Mouse (Mus musculus): ENCODE results near the gene Chrna10. TPM values are rescaled to one million over a fixed set of nuclear protein-coding genes. Genes with fewer than 3 reads are reported as not detected.

Chrna10 gene
- polyA plus RNA-seq (2015; fragmentation: Nextera tagmentation; extraction: Ambion mirVana), result 0.29 TPM in 1 of 2 replicates, not detected in the other

GRCm38 (mm10) chr7:102116579-102117331, at the start of gene Chrna10:
Gene Chrna10, minus strand, starts transcription at chr7:102116828.

GRCm38 (mm10) chr7:102109171-102109570, 7.5 kb downstream of the Chrna10 start, which contains the start of gene Art5:
Gene Art5, minus strand, starts transcription at chr7:102109489.

GRCm38 (mm10) chr7:102101487-102101886, 15.1 kb downstream of the Chrna10 start, which contains the start of gene Art1:
Gene Art1, plus strand, starts transcription at chr7:102101743.

GRCm38 (mm10) chr7:102082816-102083215, 33.8 kb downstream of the Chrna10 start, which contains the start of gene Trpc2:
Gene Trpc2, plus strand, starts transcription at chr7:102083116.

GRCm38 (mm10) chr7:102065046-102065891, 51.4 kb downstream of the Chrna10 start, which contains the start of the genes Rnf121, Xndc1 and Xntrpc:
Gene Rnf121, minus strand, starts transcription at chr7:102065469.
Gene Xndc1, plus strand, starts transcription at chr7:102065511.
Gene Xntrpc, plus strand, starts transcription at chr7:102065713.

Other genes with a start within 250 kb of the Chrna10 start
- 8.2 and 12.2 TPM in 2 replicates for gene Folr1, start 246.0 kb downstream of the Chrna10 start, polyA plus RNA-seq (2015; fragmentation: Nextera tagmentation; extraction: Ambion mirVana)
- 118 and 135 TPM in 2 replicates for gene Lamtor1, start 210.9 kb downstream of the Chrna10 start, polyA plus RNA-seq (2015; fragmentation: Nextera tagmentation; extraction: Ambion mirVana)
- gene Tomt, start 210.5 kb downstream of the Chrna10 start, polyA plus RNA-seq (2015; fragmentation: Nextera tagmentation; extraction: Ambion mirVana), result 0.08 TPM in 1 of 2 replicates, not detected in the other
- 14.3 and 19.7 TPM in 2 replicates for gene Lrrc51, start 182.9 kb downstream of the Chrna10 start, polyA plus RNA-seq (2015; fragmentation: Nextera tagmentation; extraction: Ambion mirVana)
- gene Numa1, start 182.7 kb downstream of the Chrna10 start, polyA plus RNA-seq (2015; fragmentation: Nextera tagmentation; extraction: Ambion mirVana), result 30.6 and 40.0 TPM in 2 replicates
- gene Il18bp, start 98.1 kb downstream of the Chrna10 start, polyA plus RNA-seq (2015; fragmentation: Nextera tagmentation; extraction: Ambion mirVana), result 7.5 and 13.6 TPM in 2 replicates
- 14.0 and 15.6 TPM in 2 replicates for gene Rnf121, start 51.4 kb downstream of the Chrna10 start, polyA plus RNA-seq (2015; fragmentation: Nextera tagmentation; extraction: Ambion mirVana)
- 8.7 and 12.5 TPM in 2 replicates for gene Xndc1, start 51.3 kb downstream of the Chrna10 start, polyA plus RNA-seq (2015; fragmentation: Nextera tagmentation; extraction: Ambion mirVana)
- gene Xntrpc, start 51.1 kb downstream of the Chrna10 start, polyA plus RNA-seq (2015; fragmentation: Nextera tagmentation; extraction: Ambion mirVana), result 0.35 TPM in 2 replicates
- not detected in 2 replicates for gene Trpc2, start 33.7 kb downstream of the Chrna10 start, polyA plus RNA-seq (2015; fragmentation: Nextera tagmentation; extraction: Ambion mirVana)
- 2.0 and 2.4 TPM in 2 replicates for gene Art1, start 15.1 kb downstream of the Chrna10 start, polyA plus RNA-seq (2015; fragmentation: Nextera tagmentation; extraction: Ambion mirVana)
- 1.1 and 1.7 TPM in 2 replicates for gene Art5, start 7.3 kb downstream of the Chrna10 start, polyA plus RNA-seq (2015; fragmentation: Nextera tagmentation; extraction: Ambion mirVana)
- gene Nup98, start 93.3 kb upstream of the Chrna10 start, polyA plus RNA-seq (2015; fragmentation: Nextera tagmentation; extraction: Ambion mirVana), result 10.6 and 14.8 TPM in 2 replicates
- 79.7 and 172 TPM in 2 replicates for gene Pgap2, start 93.4 kb upstream of the Chrna10 start, polyA plus RNA-seq (2015; fragmentation: Nextera tagmentation; extraction: Ambion mirVana)
- gene Rhog, start 139.2 kb upstream of the Chrna10 start, polyA plus RNA-seq (2015; fragmentation: Nextera tagmentation; extraction: Ambion mirVana), result 42.5 and 58.3 TPM in 2 replicates
- 20.1 and 31.1 TPM in 2 replicates for gene Stim1, start 151.0 kb upstream of the Chrna10 start, polyA plus RNA-seq (2015; fragmentation: Nextera tagmentation; extraction: Ambion mirVana)

Data from adrenal gland, postnatal 0 days (tissue).